8 mouse cellular contexts compared by ENCODE assay signal in the genomic region with DNA sequence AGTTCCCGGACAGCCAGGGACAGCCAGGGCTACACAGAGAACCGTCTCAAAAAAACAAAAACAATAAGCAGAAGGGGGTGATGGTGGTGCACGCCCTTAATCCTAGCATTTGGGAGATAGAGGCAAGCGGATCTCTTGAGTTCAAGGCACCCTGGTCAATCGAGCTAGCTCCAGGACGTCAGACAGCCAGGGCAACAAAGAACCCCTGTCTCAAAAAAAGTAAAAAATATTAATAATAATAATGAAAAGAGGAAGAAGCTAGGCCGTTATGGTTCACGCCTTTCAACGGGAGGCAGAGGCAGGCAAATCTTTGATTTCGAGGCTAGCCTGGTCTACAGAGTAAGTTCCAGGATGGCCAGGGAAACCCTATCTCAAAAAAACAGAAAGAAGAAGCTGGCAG. TPM values are rescaled to one million over a fixed set of nuclear protein-coding genes. Genes with fewer than 3 reads are reported as not detected.
DNase-seq lines count a peak whose midpoint lies in the region; ATAC-seq and TF ChIP-seq lines count a peak whose summit lies in the region.

No protein-coding gene starts in this region.

- peaks cover 13% of the 10 kb centered on the region; the same call in 1 of the 2 replicates for H3K36me3 ChIP-seq in heart, embryonic 13.5 days
- peaks cover 7 to 25% of the 10 kb centered on the region in 2 experiments for H3K36me3 ChIP-seq in MEL (ENCODE audit: control insufficient read depth in 1 of 2, insufficient read depth in 2 of 2, low read length in 2 of 2)
- peaks cover 4% of the 10 kb centered on the region; the same call in 1 of the 2 replicates for H3K36me3 ChIP-seq in hindbrain, embryonic 13.5 days
- H3K36me3 ChIP-seq in midbrain, embryonic 12.5 days, result peaks cover 5% of the 10 kb centered on the region; the same call in 1 of the 2 replicates

- peak overlapping the region; percentile 84 for H3K4me2 ChIP-seq in heart, embryonic 13.5 days
- peak overlapping the region; percentile 60; the same call in 1 of the 2 replicates for H3K4me2 ChIP-seq in hindbrain, embryonic 13.5 days
- peak overlapping the region; percentile 64 for H3K4me2 ChIP-seq in midbrain, embryonic 12.5 days (replicated peaks)

- H3K27me3 ChIP-seq in heart, embryonic 13.5 days (replicated peaks), result no peaks in the 10 kb centered on the region
- H3K27me3 ChIP-seq in MEL (ENCODE audit: control insufficient read depth in 1 of 2, insufficient read depth in 2 of 2, low read length in 2 of 2), result no peaks in the 10 kb centered on the region
- no peaks in the 10 kb centered on the region for H3K27me3 ChIP-seq in hindbrain, embryonic 13.5 days
- H3K27me3 ChIP-seq in midbrain, embryonic 12.5 days, result no peaks in the 10 kb centered on the region

- no peak for TF ChIP-seq RAD21 in MEL (IDR thresholded peaks at IDR 0.05; ENCODE audit: low read depth, low read length)

- TF ChIP-seq EP300 in MEL (IDR thresholded peaks at IDR 0.05; ENCODE audit: low read depth in 1 of 2, low read length in 2 of 2), result no peak

- DNase-seq in heart, postnatal 14 days, result no peak
- peak; percentile 60 for DNase-seq in MEL (ENCODE audit: low read depth, low spot score)
- DNase-seq in gastrocnemius, postnatal 14 days, result no peak
- no peak for DNase-seq in layer of hippocampus, postnatal 10 days (ENCODE audit: low spot score in 2 of 2)
- no peak for DNase-seq in layer of hippocampus, postnatal 25 days (ENCODE audit: extremely low spot score in 1 of 2, low spot score in 1 of 2)

- H3K79me2 ChIP-seq in MEL (ENCODE audit: control insufficient read depth, insufficient read depth, low read length, poor library complexity), result peaks cover 39% of the 10 kb centered on the region

- TF ChIP-seq CTCF in MEL (IDR thresholded peaks at IDR 0.05 in 2 of 3, conservative IDR thresholded peaks at IDR 0.05 in 1 of 3; ENCODE audit: control insufficient read depth in 1 of 3, insufficient read depth in 1 of 3, low read depth in 2 of 3, low read length in 3 of 3, poor library complexity in 1 of 3, severe bottlenecking in 1 of 3), result no peak

- H3K27ac ChIP-seq in heart, embryonic 13.5 days (replicated peaks), result peak overlapping the region; percentile 98
- H3K27ac ChIP-seq in MEL (ENCODE audit: control insufficient read depth, low read depth, low read length), result peak overlapping the region; percentile 100
- H3K27ac ChIP-seq in hindbrain, embryonic 13.5 days, result peak overlapping the region; percentile 94; the same call in 1 of the 2 replicates
- no peak overlapping the region for H3K27ac ChIP-seq in midbrain, embryonic 12.5 days (replicated peaks)

- TF ChIP-seq POLR2A in MEL (IDR thresholded peaks at IDR 0.05; ENCODE audit: control insufficient read depth in 1 of 2, insufficient read depth in 1 of 2, low read depth in 1 of 2, low read length in 2 of 2, poor library complexity in 1 of 2), result no peak

- H3K9me3 ChIP-seq in heart, embryonic 13.5 days, result no peaks in the 10 kb centered on the region
- no peaks in the 10 kb centered on the region for H3K9me3 ChIP-seq in MEL (replicated peaks; ENCODE audit: insufficient read depth, low read length)
- H3K9me3 ChIP-seq in hindbrain, embryonic 13.5 days, result no peaks in the 10 kb centered on the region
- no peaks in the 10 kb centered on the region for H3K9me3 ChIP-seq in midbrain, embryonic 12.5 days

- H3K4me3 ChIP-seq in heart, embryonic 13.5 days, result peak overlapping the region; percentile 90
- peak overlapping the region; percentile 56 to 94 for H3K4me3 ChIP-seq in MEL (ENCODE audit: control insufficient read depth in 1 of 2, insufficient read depth in 1 of 2, low read depth in 2 of 2, low read length in 2 of 2)
- peak overlapping the region; percentile 96 for H3K4me3 ChIP-seq in hindbrain, embryonic 13.5 days
- peak overlapping the region; percentile 97; the same call in 1 of the 2 replicates for H3K4me3 ChIP-seq in midbrain, embryonic 12.5 days

- intact Hi-C loops in heart, postnatal 14 days (cut with DNase I), result loop anchor here (2.0 to 5.0 kb wide), 3 partner anchors 62 to 207 kb away; partner anchors contain the start of genes Gm43552 and N4bp2
- intact Hi-C loops in gastrocnemius, postnatal 14 days (cut with DNase I; ENCODE audit: low total_unique reads), result loop anchor here (5.0 to 10.0 kb wide), 2 partner anchors 162 to 294 kb away; partner anchors contain the start of genes Smim14 and Ube2k

- 58% methylated on average over 10 of the region's 10 CpGs for WGBS in heart, embryonic 13.5 days
- WGBS in hindbrain, embryonic 13.5 days, result 68% methylated on average over 10 of the region's 10 CpGs
- WGBS in midbrain, embryonic 12.5 days, result 60% methylated on average over 10 of the region's 10 CpGs

- ATAC-seq in heart, embryonic 13.5 days (ENCODE audit: extremely low read depth, insufficient number of reproducible peaks, low FRiP score, low TSS enrichment), result no peak
- no peak for ATAC-seq in hindbrain, embryonic 13.5 days (ENCODE audit: low FRiP score)
- ATAC-seq in midbrain, embryonic 12.5 days (ENCODE audit: low FRiP score, low read depth), result no peak

- peaks cover 27% of the 10 kb centered on the region for H3K4me1 ChIP-seq in heart, embryonic 13.5 days
- peaks cover 11 to 22% of the 10 kb centered on the region in 2 experiments for H3K4me1 ChIP-seq in MEL (ENCODE audit: control insufficient read depth in 1 of 2, insufficient read depth in 2 of 2, low read length in 2 of 2)
- H3K4me1 ChIP-seq in hindbrain, embryonic 13.5 days (replicated peaks), result peaks cover 32% of the 10 kb centered on the region
- peaks cover 20% of the 10 kb centered on the region for H3K4me1 ChIP-seq in midbrain, embryonic 12.5 days

- peak overlapping the region; percentile 99 for H3K9ac ChIP-seq in heart, embryonic 13.5 days
- H3K9ac ChIP-seq in MEL (ENCODE audit: control insufficient read depth, low read depth, low read length, poor library complexity, severe bottlenecking), result peak overlapping the region; percentile 98
- 0 out of 2 replicates have a peak overlapping the region, but pooled peaks have one; percentile 94 for H3K9ac ChIP-seq in hindbrain, embryonic 13.5 days
- H3K9ac ChIP-seq in midbrain, embryonic 12.5 days (replicated peaks), result no peak overlapping the region

TF ChIP-seq in MEL, 35 proteins besides CTCF, POLR2A, EP300 and RAD21:
- TF ChIP-seq RCOR1 (IDR thresholded peaks at IDR 0.05; ENCODE audit: low read depth, low read length) (no peak), ZKSCAN1 (IDR thresholded peaks at IDR 0.05; ENCODE audit: low read depth, low read length) (no peak), CHD2 (IDR thresholded peaks at IDR 0.05; ENCODE audit: low read length) (no peak), MAZ (IDR thresholded peaks at IDR 0.05; ENCODE audit: low read depth, low read length) (0 out of 2 replicates have a peak, but pooled peaks have one; percentile 10)

RNA-seq across cellular contexts. Expression of gene Pds5a, which starts 1.1 kb away (rescaled TPM):
- 32.5 and 33.5 TPM in 2 replicates for polyA plus RNA-seq in heart, embryonic 13.5 days (2015; fragmentation: Nextera tagmentation; extraction: Ambion mirVana)
- total RNA-seq in heart, postnatal 14 days (2021), result 10 to 100 TPM; 59.8 to 67.0 TPM
- total RNA-seq in MEL (2012; rRNA removed), result 87.3 and 99.6 TPM in 2 replicates
- 100 to 1,000 TPM in 1 of 2 experiments, 10 to 100 TPM in 1; 88.0 to 188 TPM for polyA plus RNA-seq in MEL (2012; ENCODE audit: insufficient read depth in 1 of 2, insufficient read length in 2 of 2, low read depth in 1 of 2, low replicate concordance in 2 of 2, missing spikeins in 1 of 2)
- polyA plus RNA-seq in hindbrain, embryonic 13.5 days (2015; fragmentation: Nextera tagmentation; extraction: Ambion mirVana), result 54.2 and 57.8 TPM in 2 replicates
- polyA plus RNA-seq in midbrain, embryonic 12.5 days (2016; fragmentation: Nextera tagmentation; extraction: Ambion mirVana), result 114 and 131 TPM in 2 replicates
- 10 to 100 TPM; 40.6 to 42.9 TPM for total RNA-seq in gastrocnemius, postnatal 14 days (2021)
- 10 to 100 TPM; 78.2 to 85.2 TPM for total RNA-seq in layer of hippocampus, postnatal 10 days (2021)
- 10 to 100 TPM; 68.3 to 78.2 TPM for total RNA-seq in layer of hippocampus, postnatal 25 days (2021)
